Mouse (Mus musculus) layer of hippocampus, postnatal 25 days (tissue): Measurements from ENCODE around the gene Gm5089. TPM values are rescaled to one million over a fixed set of nuclear protein-coding genes. Genes with fewer than 3 reads are reported as not detected.
"Not testable (repeated sequence)": the region's sequence is repeated elsewhere in the genome, so short reads cannot be mapped to it uniquely, and the experiment has no call there.

ENCODE experiments used
- DNase-seq, 2 experiments: peaks; one replicate each; pipeline ENCODE4 v3.0.0; 2022; ENCODE audit warnings: mixed read lengths in 2 of 2, low spot score in 1 of 2; ENCODE audit errors: extremely low spot score in 1 of 2
- total RNA-seq, 2 experiments: library from RNA; stranded (reverse); gene quantifications; 2 replicates each; pipeline ENCODE4 v1.2.3; 2021

Gene Gm5089
- total RNA-seq, 2 experiments from 2014 or later = 0.12 to 0.42 TPM

DNA sequence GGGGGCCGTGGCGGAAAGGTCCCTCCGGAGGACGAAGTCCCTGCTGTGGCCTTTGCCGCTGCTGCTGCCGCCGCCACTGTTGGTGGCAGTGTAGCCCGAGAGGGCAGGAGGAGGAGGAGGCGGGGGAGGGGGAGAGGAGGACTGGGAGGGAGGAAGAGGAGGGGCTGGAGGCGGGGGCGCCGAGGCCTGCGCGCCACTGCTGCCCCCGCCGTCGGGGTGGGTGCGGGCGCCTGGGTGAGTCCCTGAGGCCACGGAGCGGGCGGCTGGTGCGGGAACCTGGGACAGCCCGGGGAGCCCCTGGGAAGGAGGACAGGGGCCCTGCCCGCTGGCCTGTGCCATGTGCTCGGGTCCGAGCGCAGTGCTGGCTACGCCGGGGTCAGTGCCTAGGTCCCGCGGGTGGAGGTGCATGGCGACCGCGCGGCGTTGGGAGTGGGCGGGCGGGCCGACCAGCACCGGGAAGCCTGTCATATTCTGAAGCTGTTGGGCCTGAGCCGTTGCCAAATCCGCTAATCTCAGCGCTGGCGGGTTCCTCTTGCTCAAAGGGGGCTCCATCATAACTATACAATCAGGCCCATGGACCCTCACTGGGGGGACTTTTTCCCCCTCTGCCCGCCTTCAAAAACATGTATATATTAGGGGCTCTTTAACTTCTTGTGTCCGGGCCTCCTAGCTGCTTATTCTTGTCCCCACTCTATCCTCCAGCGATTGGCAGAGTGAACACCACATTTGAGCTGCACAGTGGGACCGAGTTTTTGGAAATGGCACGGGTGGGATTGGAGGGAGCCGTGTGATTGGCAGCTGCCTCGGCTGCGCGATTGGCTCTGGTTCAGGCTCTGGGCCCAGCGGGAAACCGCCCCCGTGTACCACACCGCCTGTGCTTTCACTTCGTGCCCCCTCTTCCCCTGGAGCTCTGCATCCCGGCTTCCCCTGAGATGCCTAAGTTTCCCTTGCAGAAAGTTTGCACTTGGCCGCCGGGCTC, 14.1 kb upstream of the Gm5089 start, which contains the start of gene Zic5:
TSS of gene Zic5 (minus strand) at position 915 of the 979 bp plus-strand sequence.
- DNase-seq = no peak

DNA sequence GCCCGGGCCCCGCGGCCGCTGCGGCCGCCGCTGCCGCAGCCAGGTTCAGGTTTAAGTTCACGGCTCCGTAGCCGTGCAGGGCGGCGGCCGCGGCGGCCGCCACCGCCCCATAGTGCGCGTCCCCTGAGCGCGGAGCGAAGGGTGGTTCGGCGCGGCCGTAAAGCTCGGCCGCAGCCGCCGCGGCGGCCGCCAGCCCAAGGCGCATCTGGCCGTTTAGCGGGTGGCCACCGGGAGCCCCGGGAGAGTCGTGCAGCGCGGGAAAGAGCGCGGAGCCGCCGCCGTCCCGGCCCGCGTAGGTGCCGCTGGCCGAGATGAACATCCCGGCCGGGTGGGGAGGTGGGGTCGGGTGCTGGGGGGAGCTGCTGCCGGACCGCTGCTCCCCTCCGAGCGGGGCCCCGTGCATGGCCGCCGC, 13.4 kb upstream of the Gm5089 start:
- DNase-seq = no peak

DNA sequence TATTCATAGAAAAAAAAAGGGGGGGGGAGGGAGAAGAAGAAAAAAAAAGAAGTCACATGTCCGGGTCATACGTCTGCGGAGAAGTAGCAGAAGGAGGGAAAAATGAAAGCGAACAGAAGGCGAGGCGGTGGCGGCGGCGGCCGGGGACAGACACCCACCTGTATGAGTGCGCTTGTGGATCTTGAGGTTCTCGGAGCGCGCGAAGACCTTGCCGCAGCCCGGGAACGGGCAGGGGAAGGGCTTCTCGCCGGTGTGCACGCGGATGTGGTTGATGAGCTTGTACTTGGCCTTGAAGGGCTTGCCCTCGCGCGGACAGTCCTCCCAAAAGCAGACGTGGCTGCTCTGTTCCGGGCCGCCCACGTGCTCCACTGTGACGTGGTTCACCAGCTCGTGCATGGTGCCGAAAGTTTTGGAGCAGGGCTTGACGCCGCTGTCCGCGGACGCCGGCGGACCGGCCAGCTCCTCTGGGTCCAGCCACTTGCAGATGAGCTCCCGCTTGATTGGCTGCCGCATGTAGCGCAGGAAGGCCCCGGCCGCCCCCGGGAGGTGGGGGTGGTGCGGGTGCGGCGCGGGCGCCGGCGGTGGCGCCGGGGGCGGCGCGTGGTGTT, 12.9 kb upstream of the Gm5089 start:
- not testable (repeated sequence) for DNase-seq

DNA sequence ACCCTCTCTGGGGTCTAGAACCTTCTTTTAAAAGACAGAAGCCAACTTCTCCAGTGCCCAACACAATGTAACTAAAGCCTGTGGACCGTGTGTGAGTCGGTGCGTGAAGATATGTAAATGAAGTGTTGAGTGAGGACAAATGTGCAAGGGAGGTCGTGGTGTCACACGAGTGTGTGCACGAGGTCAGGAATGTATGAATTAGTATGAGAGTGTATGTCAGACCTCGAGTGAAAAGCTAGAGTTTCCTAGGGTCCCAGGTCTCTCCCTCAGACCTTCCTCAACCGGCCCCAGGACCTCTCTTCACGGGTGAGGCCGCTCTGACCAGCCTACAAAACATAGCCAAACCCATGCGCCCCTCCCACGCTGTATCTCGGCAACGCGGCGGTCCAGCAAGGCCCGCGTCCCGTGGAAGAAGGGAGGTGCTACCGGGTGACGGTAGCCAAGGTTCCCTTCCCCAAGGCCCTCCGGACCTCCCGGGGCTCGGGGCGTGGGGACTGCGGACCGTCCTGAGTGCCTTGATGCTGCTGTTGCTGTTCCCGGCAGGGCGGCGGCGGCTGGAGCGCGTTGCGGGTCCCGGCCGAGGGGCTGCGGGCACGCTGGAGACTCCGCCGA, 12.3 kb upstream of the Gm5089 start:
- no peak for DNase-seq

DNA sequence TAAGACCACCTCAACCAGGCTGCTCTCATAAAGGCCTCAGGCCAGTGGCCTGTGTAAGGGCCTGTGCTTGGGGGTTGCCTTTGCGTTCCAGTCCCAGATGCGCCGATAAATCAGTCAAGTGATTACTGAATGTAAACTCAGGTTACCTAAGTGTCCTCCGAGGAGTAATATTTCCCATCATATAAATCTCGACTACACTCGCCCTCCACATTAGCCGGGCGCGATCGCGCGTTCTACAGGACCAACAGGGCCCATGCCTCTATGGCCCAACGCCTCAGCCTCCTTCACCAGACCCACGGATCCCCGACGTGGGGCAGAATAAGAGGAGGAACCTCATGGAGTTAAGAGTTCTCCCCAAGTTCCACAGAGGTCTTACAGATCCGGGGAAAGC, 11.8 kb upstream of the Gm5089 start:
- DNase-seq = no peak

DNA sequence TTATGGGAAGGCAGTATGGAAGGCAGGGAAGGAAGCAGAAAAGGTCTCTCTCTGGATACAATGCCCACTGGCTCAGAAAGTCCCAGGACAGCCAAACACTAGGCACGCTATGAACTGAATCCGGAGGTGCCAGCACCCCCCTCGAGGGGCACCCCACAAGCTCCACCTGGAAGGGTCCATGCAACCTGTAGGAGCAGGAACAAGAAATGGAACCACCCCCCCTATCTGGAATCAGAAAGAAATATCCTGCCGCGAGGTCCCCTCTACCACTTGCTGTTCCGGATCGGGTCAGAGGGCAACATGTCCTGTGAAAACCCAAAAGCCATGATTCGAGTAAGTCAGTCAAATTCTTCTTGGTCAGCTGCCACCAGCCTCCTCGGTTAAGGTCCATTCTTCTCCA, 11.1 kb upstream of the Gm5089 start:
- no peak for DNase-seq

DNA sequence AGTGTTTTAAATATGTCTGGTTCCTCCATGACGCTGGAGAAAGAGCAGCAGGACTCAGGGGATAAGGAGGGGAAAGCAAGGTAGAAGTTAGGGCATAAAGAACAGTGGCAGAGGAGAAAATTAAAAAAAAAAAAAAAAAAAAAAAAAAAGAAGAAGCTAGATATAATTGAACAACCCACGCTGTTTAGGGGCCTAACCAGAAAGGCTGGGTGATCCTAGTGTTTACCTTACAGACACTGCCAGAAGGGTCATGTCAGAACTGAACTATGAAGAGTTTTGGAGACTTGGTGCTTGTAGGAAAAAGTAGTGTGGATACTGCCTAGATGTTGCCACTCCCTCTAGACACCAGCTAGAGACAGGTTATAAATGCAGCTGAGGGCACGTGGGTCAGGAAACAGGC, 10.6 kb upstream of the Gm5089 start:
- DNase-seq = no peak

DNA sequence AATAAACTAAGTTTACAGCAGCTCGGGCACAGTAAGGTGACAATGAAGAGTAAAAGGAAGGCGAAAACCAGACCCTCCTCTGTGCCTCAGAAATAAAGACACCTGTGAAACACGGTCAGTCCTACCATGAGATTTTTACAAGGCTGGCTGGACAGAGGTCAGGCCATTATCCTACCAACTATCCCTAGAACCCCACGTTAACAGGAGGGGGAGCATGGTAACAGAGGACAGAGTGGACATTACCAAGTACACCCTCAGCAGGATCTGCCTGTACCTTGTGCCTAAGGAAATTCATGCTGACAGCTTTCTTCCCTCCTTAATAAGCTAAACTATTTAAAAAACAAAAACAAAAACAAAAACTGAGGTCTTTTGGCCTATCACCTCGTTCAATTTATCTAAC, 9.3 kb upstream of the Gm5089 start:
- no peak for DNase-seq

DNA sequence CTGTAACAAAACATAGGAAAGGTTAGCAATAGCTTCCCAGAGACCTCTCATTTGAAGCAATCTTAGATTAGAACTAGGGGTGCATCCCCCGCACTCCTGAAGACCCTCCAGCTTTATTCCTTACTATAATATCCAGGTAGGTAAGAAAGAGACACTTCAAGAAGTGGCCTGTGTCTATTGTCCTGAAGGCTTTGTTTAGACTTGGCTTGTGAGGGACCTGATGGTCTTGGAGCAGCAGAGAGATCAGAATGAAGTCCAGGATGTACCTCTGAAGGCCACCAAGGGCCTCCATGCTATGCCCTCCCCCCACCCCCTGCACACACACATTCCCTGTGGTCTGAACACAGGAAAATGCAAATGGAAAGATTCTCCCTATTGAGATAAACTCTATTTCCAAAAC, 8.9 kb upstream of the Gm5089 start:
- DNase-seq = no peak

DNA sequence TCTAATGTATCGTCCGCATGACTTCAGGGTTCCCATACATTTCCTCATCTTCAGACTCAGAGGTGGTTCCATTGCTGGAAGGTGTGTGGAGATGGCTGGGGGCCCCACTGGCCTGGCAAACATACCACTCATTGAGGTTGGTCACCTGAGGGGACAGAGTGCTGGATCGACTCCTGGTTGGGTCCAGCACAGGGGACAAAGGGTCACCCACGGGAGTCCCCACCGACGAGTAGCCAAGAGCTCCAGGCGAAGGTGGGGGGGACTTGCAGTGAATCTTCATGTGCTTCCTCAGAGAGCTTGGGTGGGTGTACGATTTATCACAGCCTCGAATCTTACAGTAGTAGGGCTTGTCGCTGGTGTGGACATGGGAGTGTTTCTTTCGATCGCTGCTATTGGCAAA, 8.4 kb upstream of the Gm5089 start:
- not testable (repeated sequence) for DNase-seq

DNA sequence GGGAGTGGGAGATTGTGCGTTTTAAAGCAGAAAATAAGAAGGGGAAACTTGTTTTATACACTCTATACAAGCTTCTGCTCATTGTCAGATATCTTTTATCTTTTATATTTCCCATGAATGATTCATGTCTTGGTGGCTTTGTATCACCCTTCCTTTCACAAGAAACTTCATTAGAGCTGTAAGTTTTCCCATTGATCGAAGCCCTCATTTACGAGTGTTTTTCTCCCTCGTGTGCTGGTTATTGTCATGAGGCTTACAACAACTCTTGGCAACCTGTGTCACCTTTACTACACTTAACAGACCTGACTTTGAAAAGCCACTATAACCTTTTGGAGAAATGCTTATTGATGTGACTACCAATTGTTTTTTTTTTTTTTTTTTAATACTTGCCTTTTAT, 4.6 kb upstream of the Gm5089 start:
- no peak for DNase-seq

DNA sequence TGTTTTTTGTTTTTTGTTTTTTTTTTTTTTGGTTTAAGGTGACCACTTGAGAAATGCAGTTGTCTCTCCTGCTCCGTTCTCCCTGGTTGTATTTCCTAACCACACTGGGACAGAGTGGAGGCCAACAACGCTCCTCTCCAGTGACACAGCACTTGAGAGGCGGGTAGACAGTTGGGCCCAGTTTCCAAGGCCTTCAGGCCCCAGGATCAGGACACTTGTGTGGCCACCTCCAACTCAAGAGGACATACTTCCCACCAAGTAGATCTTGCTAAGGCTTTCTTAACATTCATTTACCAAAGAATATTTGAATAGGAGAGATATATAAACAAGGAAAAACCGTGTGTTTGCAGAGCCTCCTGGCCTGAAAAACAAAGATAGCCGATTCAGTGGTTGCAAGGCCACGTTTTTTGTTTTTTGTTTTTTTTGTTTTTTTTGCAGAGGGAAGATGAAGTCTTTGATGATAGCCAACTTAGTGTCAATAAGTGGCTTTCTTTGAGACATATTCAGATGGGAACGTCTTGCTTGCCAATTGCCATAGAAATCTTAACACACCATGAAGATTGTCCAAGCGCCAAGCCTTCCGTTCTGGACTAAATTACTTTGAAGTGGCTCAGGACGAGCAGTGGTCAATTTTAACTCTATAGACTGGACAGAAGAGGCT, 4.1 kb upstream of the Gm5089 start:
- no peak for DNase-seq

DNA sequence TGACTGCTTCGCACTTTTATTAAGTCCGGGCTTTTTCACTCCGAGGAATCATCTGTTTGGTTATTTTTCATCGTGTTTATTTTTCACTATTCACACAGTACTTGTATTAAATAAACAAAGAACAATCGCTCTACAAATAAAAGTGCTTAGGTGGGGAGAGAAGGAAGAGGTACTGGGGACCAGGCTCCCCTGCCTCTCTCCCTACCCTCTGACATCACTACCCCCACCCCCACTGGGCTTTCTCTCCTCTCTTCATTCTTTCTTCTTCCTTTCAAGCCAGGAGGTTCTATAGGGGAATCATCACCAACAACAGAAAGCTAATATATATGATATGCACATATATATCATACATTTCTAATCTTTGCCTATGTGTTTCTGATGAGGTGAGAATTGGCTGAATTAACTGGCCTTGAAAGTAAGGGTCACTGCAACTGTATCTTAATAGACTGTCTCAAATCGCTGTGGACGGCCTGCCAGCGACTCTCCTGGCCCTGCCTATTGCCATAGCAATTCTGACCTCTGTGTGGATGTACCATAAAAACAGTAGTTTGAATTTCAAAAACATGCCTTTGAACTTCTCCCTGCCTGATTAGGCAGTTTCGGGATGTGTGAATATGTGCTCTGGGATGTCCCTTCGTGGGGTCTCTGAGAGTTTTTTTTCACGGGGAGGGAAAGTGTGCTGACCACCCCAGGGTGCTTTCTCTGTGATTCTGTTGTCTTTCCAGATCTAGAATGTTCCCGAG, 3.3 kb upstream of the Gm5089 start:
- DNase-seq = no peak

DNA sequence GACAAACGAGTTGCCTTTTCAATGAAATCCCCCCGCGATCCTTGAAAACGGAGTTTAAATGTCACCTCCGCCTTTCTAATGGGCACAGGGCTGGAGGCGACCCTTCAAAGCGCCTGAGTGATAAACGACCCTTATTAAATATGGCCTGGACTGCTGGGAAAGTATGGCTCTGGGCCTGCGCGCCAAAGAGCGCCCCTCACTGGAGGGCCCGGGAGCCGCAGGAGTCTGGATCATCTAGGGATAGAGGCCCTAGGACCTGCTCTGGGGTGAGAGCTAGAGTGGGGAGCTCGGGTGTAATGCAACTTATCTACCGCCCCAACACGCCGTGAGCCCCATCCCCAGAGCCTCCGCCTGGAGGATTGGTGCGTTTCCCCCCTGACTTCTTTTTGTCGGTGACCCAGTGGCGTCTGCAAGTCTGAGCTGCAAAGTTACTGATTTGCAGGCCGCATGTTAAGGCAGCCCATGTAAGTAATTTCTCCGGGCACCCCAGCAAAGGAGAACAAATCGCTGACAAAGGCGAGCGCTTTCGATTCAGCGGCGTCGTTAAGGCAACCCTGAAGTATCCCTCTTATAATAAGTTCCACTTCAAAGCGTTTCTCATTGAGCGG, 2.6 kb upstream of the Gm5089 start:
- peak; percentile 12 to 46 for DNase-seq

DNA sequence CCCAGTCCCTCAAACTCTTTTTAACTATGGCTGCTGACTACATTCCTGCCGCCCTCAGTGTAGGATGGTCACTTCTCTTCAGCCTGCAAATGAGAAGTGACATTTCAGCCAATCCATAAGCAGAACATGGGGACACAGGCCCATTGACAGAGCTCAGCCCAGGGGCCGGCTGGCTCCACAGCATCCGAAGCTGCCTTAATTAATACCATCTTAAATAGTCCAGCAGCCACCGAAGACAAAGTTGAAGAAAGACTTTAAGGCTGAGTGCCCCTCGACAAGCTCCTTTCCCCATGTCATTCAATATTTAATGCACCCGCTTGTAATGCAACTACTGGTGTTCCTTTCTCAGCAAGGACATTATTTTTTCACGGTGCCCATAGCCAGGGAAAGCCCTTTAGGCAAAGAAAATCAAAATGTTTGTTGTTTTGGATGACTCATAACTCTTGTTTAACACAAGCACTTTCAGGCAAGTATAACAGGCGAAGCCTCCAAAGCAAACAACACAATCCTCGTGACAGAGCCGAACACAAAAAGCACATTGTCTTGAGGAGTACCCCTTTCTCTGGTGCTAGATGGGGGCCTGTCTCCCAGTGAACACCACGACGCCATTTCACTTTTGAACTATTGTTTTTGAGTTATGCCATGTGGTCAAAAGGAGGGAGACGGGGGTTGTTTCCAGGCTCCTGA, 1.9 kb upstream of the Gm5089 start:
- DNase-seq = no peak

DNA sequence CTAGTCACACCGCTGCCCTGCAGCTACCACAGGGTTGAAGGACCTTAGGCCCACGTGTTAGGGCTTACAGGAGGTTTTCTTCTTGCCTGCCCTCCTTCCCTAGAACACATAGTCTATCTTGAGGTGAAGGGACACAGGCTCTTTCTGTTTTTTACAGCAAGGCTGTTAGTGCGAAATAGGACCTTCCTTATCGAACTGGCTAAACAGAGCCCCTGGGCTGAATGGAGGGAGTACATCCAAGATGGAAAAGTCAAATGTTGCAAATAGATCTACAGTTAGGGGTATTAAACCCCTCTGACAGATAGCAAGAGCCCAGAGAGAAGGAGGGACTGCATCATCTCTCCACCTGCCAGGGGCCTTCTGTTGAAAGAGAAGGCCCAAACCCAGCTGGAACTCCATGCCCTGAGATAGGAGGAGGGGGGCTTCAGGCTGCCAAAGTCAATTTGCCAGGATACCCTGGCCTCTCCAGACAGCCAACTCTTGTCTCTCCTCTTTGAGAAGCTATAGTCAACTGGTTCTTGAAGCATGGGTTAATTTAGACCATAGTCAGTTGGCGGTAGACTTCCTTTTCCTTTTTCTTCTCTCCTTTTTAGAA, 733 bp upstream of the Gm5089 start:
- DNase-seq = no peak

DNA sequence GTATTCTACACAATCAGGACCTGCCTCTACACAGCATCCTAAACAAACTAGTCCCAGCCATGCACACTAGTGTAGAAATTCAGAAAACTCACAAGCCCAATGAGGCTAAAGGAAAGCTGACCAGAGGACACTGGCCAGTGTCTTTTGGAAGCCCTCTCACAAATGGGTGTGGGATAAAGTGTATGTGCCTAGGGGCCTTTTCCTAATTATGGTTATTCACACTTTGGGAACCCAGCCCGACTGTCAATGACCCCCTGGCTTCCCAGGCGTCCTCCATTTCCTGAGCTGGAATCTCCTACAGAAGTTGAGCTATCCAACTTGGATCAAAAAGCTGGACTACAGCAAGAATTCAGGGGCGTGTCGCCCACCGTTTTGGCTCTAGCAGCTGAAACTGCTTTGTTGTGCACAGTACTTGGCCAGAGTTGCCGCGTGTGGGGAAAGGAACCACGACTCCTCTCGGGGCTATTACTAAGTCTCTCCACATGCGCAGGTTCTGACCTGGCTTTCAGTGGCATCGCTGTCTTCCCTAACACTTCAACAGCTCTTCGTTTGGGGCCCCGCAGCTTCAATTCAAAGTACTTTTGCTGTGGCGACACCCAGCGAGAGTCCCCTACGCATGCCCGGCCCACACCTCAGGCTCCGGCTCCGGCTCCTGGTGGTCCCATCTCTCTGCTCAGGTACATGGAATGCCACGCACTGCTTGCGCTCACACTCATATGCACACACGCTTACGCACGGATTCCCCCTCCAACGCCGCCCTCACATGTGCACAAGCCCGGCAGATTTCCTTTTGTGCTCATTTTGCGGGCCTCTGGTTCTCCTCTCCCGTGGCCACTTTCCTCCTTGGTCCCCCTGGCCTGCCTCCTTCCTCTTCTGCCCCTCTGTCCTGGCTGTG, 1.1 kb downstream of the Gm5089 start:
- DNase-seq = no peak

DNA sequence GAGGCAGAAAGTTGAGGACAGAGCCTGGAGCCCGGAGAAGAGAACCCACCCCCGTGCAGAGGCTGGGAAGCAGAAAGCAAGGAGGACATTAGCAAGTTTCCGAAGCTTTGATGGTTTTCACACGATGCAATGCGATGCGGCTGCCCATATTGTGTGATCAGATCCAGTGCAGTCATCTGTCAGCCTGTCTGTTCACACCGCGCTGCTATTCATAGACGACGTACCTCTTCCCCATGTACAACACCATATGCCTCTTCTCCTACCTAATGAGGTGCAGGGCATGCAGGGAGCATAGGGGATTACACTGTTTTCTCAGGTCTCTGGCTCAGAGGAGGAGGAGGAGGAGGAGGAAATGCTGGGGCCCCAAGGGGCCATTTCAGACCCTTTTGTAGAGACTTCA, 14.1 kb downstream of the Gm5089 start:
- DNase-seq = no peak
